8 mouse cellular contexts compared by ENCODE assay signal in genomic region chr11:101640857-101641709, GRCm38 (mm10). TPM values are rescaled to one million over a fixed set of nuclear protein-coding genes. Genes with fewer than 3 reads are reported as not detected.
DNase-seq lines count a peak whose midpoint lies in the region; ATAC-seq lines count a peak whose summit lies in the region.
"Not testable (repeated sequence)": the region's sequence is repeated elsewhere in the genome, so short reads cannot be mapped to it uniquely, and the experiment has no call there.

No protein-coding gene starts in this region.

- H3K9me3 ChIP-seq in intestine, embryonic 14.5 days (ENCODE audit: control insufficient read depth, low read length), result not testable (repeated sequence)

- intact Hi-C loops in left cerebral cortex, postnatal 14 days (cut with DNase I), result not testable (repeated sequence)

- H3K4me2 ChIP-seq in intestine, embryonic 14.5 days (ENCODE audit: low read length), result peak overlapping the region; percentile 46

- peak overlapping the region; percentile 35 for H3K9ac ChIP-seq in intestine, embryonic 14.5 days (ENCODE audit: low read length)

- ATAC-seq in intestine, embryonic 14.5 days (replicated peaks; ENCODE audit: low FRiP score, low TSS enrichment, low read depth), result peak; percentile 80
- ATAC-seq in megakaryocyte progenitor cell, adult 5-6 weeks (replicated peaks; ENCODE audit: poor library complexity), result peak; percentile 30

- H3K4me1 ChIP-seq in intestine, embryonic 14.5 days (replicated peaks; ENCODE audit: control insufficient read depth, insufficient read depth, low read length), result not testable (repeated sequence)

- H3K27ac ChIP-seq in intestine, embryonic 14.5 days (ENCODE audit: low read depth), result peak overlapping the region; percentile 82

- 5% methylated on average over 51 of the region's 53 CpGs for WGBS in intestine, embryonic 14.5 days

- peak; percentile 88 to 95 for DNase-seq in adrenal gland, adult (ENCODE audit: inconsistent age in 2 of 2, low spot score in 1 of 2)
- peak; percentile 84 for DNase-seq in embryo, embryonic 11 days
- DNase-seq in gastrocnemius, postnatal 25 days, result peak; percentile 73
- peak; percentile 88 for DNase-seq in intestine, embryonic 14.5 days (ENCODE audit: low spot score)
- DNase-seq in left cerebral cortex, postnatal 14 days (ENCODE audit: low spot score in 2 of 2), result peak; percentile 76 to 83
- DNase-seq in right cerebral cortex, postnatal 14 days, result peak; percentile 82
- DNase-seq in urinary bladder, postnatal 14 days (ENCODE audit: low spot score), result peak; percentile 82

- not testable (repeated sequence) for H3K27me3 ChIP-seq in intestine, embryonic 14.5 days (replicated peaks; ENCODE audit: control insufficient read depth, insufficient read depth, low read length)

- peak overlapping the region; percentile 29 for H3K4me3 ChIP-seq in intestine, embryonic 14.5 days (ENCODE audit: low read depth, low read length)

- H3K36me3 ChIP-seq in intestine, embryonic 14.5 days (ENCODE audit: control insufficient read depth, insufficient read depth, low read length), result not testable (repeated sequence)

RNA-seq across cellular contexts. Expression of gene Rdm1, which starts 14.1 kb away (rescaled TPM):
- 10 to 100 TPM; 21.6 to 25.0 TPM for total RNA-seq in gastrocnemius, postnatal 25 days (2021)
- polyA plus RNA-seq in intestine, embryonic 14.5 days (2014; fragmentation: Nextera tagmentation; extraction: Ambion mirVana), result 30.8 and 44.8 TPM in 2 replicates
- 1 to 10 TPM; 4.3 to 4.9 TPM for total RNA-seq in left cerebral cortex, postnatal 14 days (2021)
- total RNA-seq in megakaryocyte progenitor cell, adult 5-6 weeks (2015), result 9.8 and 12.7 TPM in 2 replicates
- 13.2 and 13.7 TPM in 2 replicates for total RNA-seq in megakaryocyte progenitor cell, adult 5-6 weeks (2017)

RNA-seq across cellular contexts. Expression of gene Arl4d, which starts 24.3 kb away (rescaled TPM):
- 1 to 10 TPM; 5.7 to 5.8 TPM for total RNA-seq in gastrocnemius, postnatal 25 days (2021)
- polyA plus RNA-seq in intestine, embryonic 14.5 days (2014; fragmentation: Nextera tagmentation; extraction: Ambion mirVana), result 7.8 and 8.3 TPM in 2 replicates
- 10 to 100 TPM; 23.2 to 39.8 TPM for total RNA-seq in left cerebral cortex, postnatal 14 days (2021)
- total RNA-seq in megakaryocyte progenitor cell, adult 5-6 weeks (2015), result 1.1 and 1.9 TPM in 2 replicates
- 0.75 and 1.0 TPM in 2 replicates for total RNA-seq in megakaryocyte progenitor cell, adult 5-6 weeks (2017)

RNA-seq across cellular contexts. Expression of gene Gm11634, which starts 42.0 kb away (rescaled TPM):
- not detected for total RNA-seq in gastrocnemius, postnatal 25 days (2021)
- not detected in 2 replicates for polyA plus RNA-seq in intestine, embryonic 14.5 days (2014; fragmentation: Nextera tagmentation; extraction: Ambion mirVana)
- not detected for total RNA-seq in left cerebral cortex, postnatal 14 days (2021)
- total RNA-seq in megakaryocyte progenitor cell, adult 5-6 weeks (2015), result not detected in 2 replicates
- not detected in 2 replicates for total RNA-seq in megakaryocyte progenitor cell, adult 5-6 weeks (2017)

RNA-seq across cellular contexts. Expression of gene Tmem106a, which starts 59.0 kb away (rescaled TPM):
- total RNA-seq in gastrocnemius, postnatal 25 days (2021), result 1 to 10 TPM; 1.1 to 2.5 TPM
- polyA plus RNA-seq in intestine, embryonic 14.5 days (2014; fragmentation: Nextera tagmentation; extraction: Ambion mirVana), result 7.6 and 8.9 TPM in 2 replicates
- total RNA-seq in left cerebral cortex, postnatal 14 days (2021), result 1 to 10 TPM; 1.3 to 2.0 TPM
- total RNA-seq in megakaryocyte progenitor cell, adult 5-6 weeks (2015), result 2.7 and 3.7 TPM in 2 replicates
- 1.2 and 5.0 TPM in 2 replicates for total RNA-seq in megakaryocyte progenitor cell, adult 5-6 weeks (2017)

Comparison
In these comparisons a context has a peak if more than half of its experiments do, and no peak if none do; other contexts are left out.
1. Peak in every context shown above with its lines: DNase-seq, ATAC-seq, H3K4me3 ChIP-seq and H3K27ac ChIP-seq.